Comparison of ENCODE assay signal across 11 mouse cellular contexts in the genomic region with DNA sequence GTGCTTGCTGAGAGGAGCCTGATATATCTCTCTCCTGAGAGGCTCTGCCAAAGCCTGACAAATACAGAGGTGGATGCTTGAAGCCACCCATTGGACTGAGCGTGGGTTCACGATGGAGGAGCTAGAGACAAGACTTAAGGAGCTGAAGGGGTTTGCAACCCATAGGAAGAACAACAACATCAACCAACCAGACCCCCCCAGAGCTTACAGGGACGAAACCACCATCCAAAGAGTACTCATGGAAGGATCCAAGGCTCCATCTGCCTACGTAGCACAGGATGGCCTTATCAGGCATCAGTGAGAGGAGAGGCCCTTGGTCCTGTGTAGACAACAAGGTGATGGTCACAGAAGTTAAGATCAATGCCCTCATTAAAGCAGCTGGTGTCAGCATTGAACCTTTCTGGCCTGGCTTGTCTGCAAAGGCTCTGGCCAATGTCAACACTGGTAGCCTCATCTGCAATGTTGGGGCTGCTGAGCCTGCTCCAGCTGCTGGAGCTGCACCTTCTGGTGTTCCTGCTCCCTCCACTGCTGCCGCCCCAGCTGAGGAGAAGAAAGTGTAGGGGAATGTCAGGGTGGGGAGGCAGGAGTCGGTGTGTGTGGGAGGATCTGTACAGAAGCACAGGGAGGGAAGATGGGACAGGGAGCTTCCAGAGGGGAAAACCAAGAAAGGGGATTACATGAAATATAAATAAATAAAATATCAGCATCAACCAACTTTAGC. TPM values are rescaled to one million over a fixed set of nuclear protein-coding genes. Genes with fewer than 3 reads are reported as not detected.
DNase-seq lines count a peak whose midpoint lies in the region; ATAC-seq lines count a peak whose summit lies in the region.
"Not testable (repeated sequence)": the region's sequence is repeated elsewhere in the genome, so short reads cannot be mapped to it uniquely, and the experiment has no call there.
"Had no signal": no experiment of that assay in that cellular context is flagged by ENCODE, and none has a peak within 500 bp of the region (broad histone marks: within the 10 kb centered on the region; RNA-seq: fewer than 3 reads in every experiment).

No protein-coding gene starts in this region.

- ATAC-seq in forebrain, embryonic 13.5 days, result 0 out of 2 replicates have a peak, but pooled peaks have one; percentile 39
- ATAC-seq in heart, embryonic 15.5 days (replicated peaks; ENCODE audit: insufficient number of reproducible peaks, insufficient read depth, low FRiP score, low read depth), result peak; percentile 40
- peak; percentile 50; the same call in 1 of the 2 replicates for ATAC-seq in intestine, embryonic 15.5 days
- ATAC-seq in limb, embryonic 13.5 days (ENCODE audit: low FRiP score, low read depth), result peak; percentile 49
- ATAC-seq in liver, embryonic 16.5 days (ENCODE audit: low read depth), result peak; percentile 25
- ATAC-seq in midbrain, embryonic 12.5 days (ENCODE audit: low FRiP score, low read depth), result peak; percentile 53
- peak; percentile 44; the same call in 1 of the 2 replicates for ATAC-seq in neural tube, embryonic 14.5 days (ENCODE audit: low read depth)

- not testable (repeated sequence) for H3K27ac ChIP-seq in forebrain, embryonic 13.5 days; heart, embryonic 15.5 days; intestine, embryonic 15.5 days; limb, embryonic 13.5 days; liver, embryonic 16.5 days (ENCODE audit: low read length); midbrain, embryonic 12.5 days (replicated peaks); neural tube, embryonic 14.5 days (ENCODE audit: low read depth, low read length)

- H3K9ac ChIP-seq in forebrain, embryonic 13.5 days; heart, embryonic 15.5 days; intestine, embryonic 15.5 days; limb, embryonic 13.5 days; liver, embryonic 16.5 days (ENCODE audit: low read depth, low read length); midbrain, embryonic 12.5 days (replicated peaks); neural tube, embryonic 14.5 days (replicated peaks; ENCODE audit: low read depth, low read length): not testable (repeated sequence)

- H3K36me3 ChIP-seq in forebrain, embryonic 13.5 days (ENCODE audit: poor library complexity, severe bottlenecking); heart, embryonic 15.5 days; intestine, embryonic 15.5 days; limb, embryonic 13.5 days; liver, embryonic 16.5 days (ENCODE audit: control insufficient read depth, insufficient read depth); midbrain, embryonic 12.5 days; neural tube, embryonic 14.5 days (ENCODE audit: control insufficient read depth, insufficient read depth, low read length): not testable (repeated sequence)

- peaks cover 76% of the 10 kb centered on the region for H3K9me3 ChIP-seq in forebrain, embryonic 13.5 days (replicated peaks)
- H3K9me3 ChIP-seq in heart, embryonic 15.5 days (replicated peaks), result peaks cover 57% of the 10 kb centered on the region
- peaks cover 26% of the 10 kb centered on the region for H3K9me3 ChIP-seq in intestine, embryonic 15.5 days
- peaks cover 79% of the 10 kb centered on the region for H3K9me3 ChIP-seq in limb, embryonic 13.5 days
- peaks cover 13% of the 10 kb centered on the region for H3K9me3 ChIP-seq in liver, embryonic 16.5 days (replicated peaks; ENCODE audit: control insufficient read depth, low read length)
- H3K9me3 ChIP-seq in midbrain, embryonic 12.5 days, result peaks cover 83% of the 10 kb centered on the region
- H3K9me3 ChIP-seq in neural tube, embryonic 14.5 days (ENCODE audit: control insufficient read depth, low read length), result peaks cover 56% of the 10 kb centered on the region

- H3K27me3 ChIP-seq in forebrain, embryonic 13.5 days; heart, embryonic 15.5 days; intestine, embryonic 15.5 days (replicated peaks); limb, embryonic 13.5 days; liver, embryonic 16.5 days (ENCODE audit: control insufficient read depth, insufficient read depth, low read depth, low read length); midbrain, embryonic 12.5 days; neural tube, embryonic 14.5 days (ENCODE audit: control insufficient read depth, insufficient read depth, low read length): not testable (repeated sequence)

- 71% methylated on average over 6 of the region's 6 CpGs for WGBS in forebrain, embryonic 13.5 days
- WGBS in heart, embryonic 15.5 days, result 62% methylated on average over 6 of the region's 6 CpGs
- WGBS in intestine, embryonic 15.5 days, result 70% methylated on average over 6 of the region's 6 CpGs
- WGBS in limb, embryonic 13.5 days, result 67% methylated on average over 6 of the region's 6 CpGs
- 53% methylated on average over 6 of the region's 6 CpGs for WGBS in liver, embryonic 16.5 days (ENCODE audit: insufficient replicate concordance)
- WGBS in midbrain, embryonic 12.5 days, result 69% methylated on average over 6 of the region's 6 CpGs
- 73% methylated on average over 6 of the region's 6 CpGs for WGBS in neural tube, embryonic 14.5 days

- H3K4me1 ChIP-seq in forebrain, embryonic 13.5 days; heart, embryonic 15.5 days (replicated peaks); intestine, embryonic 15.5 days (replicated peaks); limb, embryonic 13.5 days; liver, embryonic 16.5 days (ENCODE audit: control insufficient read depth, low read depth, low read length); midbrain, embryonic 12.5 days; neural tube, embryonic 14.5 days (ENCODE audit: control insufficient read depth, insufficient read depth, low read length): not testable (repeated sequence)

- DNase-seq in ES-CJ7 (ENCODE audit: low read depth, low spot score), result peak; percentile 30

- H3K4me2 ChIP-seq in forebrain, embryonic 13.5 days; heart, embryonic 15.5 days; intestine, embryonic 15.5 days (replicated peaks); limb, embryonic 13.5 days (replicated peaks); liver, embryonic 16.5 days (ENCODE audit: low read depth, low read length); midbrain, embryonic 12.5 days (replicated peaks); neural tube, embryonic 14.5 days (ENCODE audit: low read depth, low read length): not testable (repeated sequence)

- H3K4me3 ChIP-seq in forebrain, embryonic 13.5 days; heart, embryonic 15.5 days; intestine, embryonic 15.5 days (replicated peaks); limb, embryonic 13.5 days; liver, embryonic 16.5 days (ENCODE audit: low read depth, low read length); midbrain, embryonic 12.5 days; neural tube, embryonic 14.5 days (ENCODE audit: low read depth, low read length): not testable (repeated sequence)

RNA-seq across cellular contexts. Expression of a gene that starts 21.3 kb away (rescaled TPM):
- polyA plus RNA-seq in forebrain, embryonic 13.5 days (2015; fragmentation: Nextera tagmentation; extraction: Ambion mirVana), result 0.10 and 0.11 TPM in 2 replicates
- polyA plus RNA-seq in heart, embryonic 15.5 days (2015; fragmentation: Nextera tagmentation; extraction: Ambion mirVana), result 0.08 and 0.10 TPM in 2 replicates
- polyA plus RNA-seq in intestine, embryonic 15.5 days (2015; fragmentation: Nextera tagmentation; extraction: Ambion mirVana), result 0.05 TPM in 1 of 2 replicates, not detected in the other
- 0.15 and 0.17 TPM in 2 replicates for polyA plus RNA-seq in limb, embryonic 13.5 days (2015; fragmentation: Nextera tagmentation; extraction: Ambion mirVana)
- polyA plus RNA-seq in liver, embryonic 16.5 days (2015; fragmentation: Nextera tagmentation; extraction: Ambion mirVana), result 0.02 TPM in 1 of 2 replicates, not detected in the other
- not detected in 2 replicates for polyA plus RNA-seq in midbrain, embryonic 12.5 days (2016; fragmentation: Nextera tagmentation; extraction: Ambion mirVana)
- polyA plus RNA-seq in neural tube, embryonic 14.5 days (2014; fragmentation: Nextera tagmentation; extraction: Ambion mirVana), result 0.31 and 0.32 TPM in 2 replicates
- polyA plus RNA-seq: erythroblast, embryonic 14.5 days; kidney, embryonic 14.5 days; liver, adult 2 months had no signal

RNA-seq across cellular contexts. Expression of a gene that starts 31.7 kb away (rescaled TPM):
- 1.3 and 1.5 TPM in 2 replicates for polyA plus RNA-seq in forebrain, embryonic 13.5 days (2015; fragmentation: Nextera tagmentation; extraction: Ambion mirVana)
- polyA plus RNA-seq in heart, embryonic 15.5 days (2015; fragmentation: Nextera tagmentation; extraction: Ambion mirVana), result 2.3 and 2.5 TPM in 2 replicates
- polyA plus RNA-seq in intestine, embryonic 15.5 days (2015; fragmentation: Nextera tagmentation; extraction: Ambion mirVana), result 3.5 and 3.9 TPM in 2 replicates
- 3.0 and 3.5 TPM in 2 replicates for polyA plus RNA-seq in limb, embryonic 13.5 days (2015; fragmentation: Nextera tagmentation; extraction: Ambion mirVana)
- 1.5 and 1.6 TPM in 2 replicates for polyA plus RNA-seq in liver, embryonic 16.5 days (2015; fragmentation: Nextera tagmentation; extraction: Ambion mirVana)
- polyA plus RNA-seq in midbrain, embryonic 12.5 days (2016; fragmentation: Nextera tagmentation; extraction: Ambion mirVana), result 2.4 and 2.6 TPM in 2 replicates
- polyA plus RNA-seq in neural tube, embryonic 14.5 days (2014; fragmentation: Nextera tagmentation; extraction: Ambion mirVana), result 3.6 and 5.1 TPM in 2 replicates
